Mouse (Mus musculus) ES-Bruce4 (cell line): Measurements from ENCODE around the gene Cyp4f14. TPM values are rescaled to one million over a fixed set of nuclear protein-coding genes. Genes with fewer than 3 reads are reported as not detected.

Experiments
- H3K27ac ChIP-seq: 2 replicates; pipeline ENCODE4 v1.5.1; 2012; ENCODE audit warnings: low read length, inconsistent platforms; ENCODE audit not compliant: insufficient read depth
- H3K27me3 ChIP-seq: 2 replicates; pipeline ENCODE4 v1.6.1; 2012; ENCODE audit warnings: mild to moderate bottlenecking, low read length, inconsistent platforms; ENCODE audit not compliant: control insufficient read depth, poor library complexity, insufficient read depth, severe bottlenecking
- H3K36me3 ChIP-seq: 2 replicates; pipeline ENCODE4 v1.6.1; 2012; ENCODE audit warnings: inconsistent platforms, mild to moderate bottlenecking, low read length, moderate library complexity; ENCODE audit not compliant: control insufficient read depth, poor library complexity, insufficient read depth, severe bottlenecking
- H3K4me1 ChIP-seq: one replicate; pipeline ENCODE4 v1.8.1; 2011; ENCODE audit warnings: low read length; ENCODE audit not compliant: control insufficient read depth, insufficient read depth
- H3K4me3 ChIP-seq: 2 replicates; pipeline ENCODE4 v1.5.1; 2011; ENCODE audit warnings: low read depth, mild to moderate bottlenecking, low read length
- H3K9ac ChIP-seq: 2 replicates; pipeline ENCODE4 v1.6.1; 2012; ENCODE audit warnings: low read depth, mild to moderate bottlenecking, inconsistent platforms; ENCODE audit not compliant: poor library complexity, severe bottlenecking
- H3K9me3 ChIP-seq: replicated peaks from 2 replicates; pipeline ENCODE4 v1.6.1; 2012; ENCODE audit warnings: mild to moderate bottlenecking, low read length, inconsistent platforms; ENCODE audit not compliant: control insufficient read depth, poor library complexity, insufficient read depth, severe bottlenecking
- CTCF ChIP-seq: IDR thresholded peaks from one replicate; pipeline ENCODE4 v1.8.1; 2011; ENCODE audit warnings: low read depth, low read length
- EP300 ChIP-seq: IDR thresholded peaks from 2 replicates; pipeline ENCODE4 v1.6.1; 2011; ENCODE audit warnings: low read depth, low read length; ENCODE audit not compliant: insufficient read depth
- POLR2A ChIP-seq: IDR thresholded peaks from one replicate; pipeline ENCODE4 v1.8.1; 2011; ENCODE audit warnings: low read length; ENCODE audit not compliant: insufficient read depth
- polyA plus RNA-seq: library from polyadenylated mRNA; stranded (reverse); fragments of >200 nt; gene quantifications from 2 replicates; pipeline ENCODE4 v1.2.4, GENCODE M21; 2011; ENCODE audit warnings: low read depth; ENCODE audit not compliant: missing spikeins, insufficient read depth, insufficient read length

The Cyp4f14 gene
- polyA plus RNA-seq, 1 experiment = not detected

GRCm38 (mm10) chr17:32904414-32904813 lies 12.7 kb downstream of the Cyp4f14 start:
- no peaks in the 10 kb centered on the region for H3K27me3 ChIP-seq
- no peaks in the 10 kb centered on the region for H3K36me3 ChIP-seq
- H3K9ac ChIP-seq = no peak overlapping the region
- peak; percentile 0 for TF ChIP-seq CTCF
- TF ChIP-seq EP300 = no peak
- TF ChIP-seq POLR2A = no peak
- H3K4me3 ChIP-seq = no peak overlapping the region
- no peaks in the 10 kb centered on the region for H3K9me3 ChIP-seq
- H3K27ac ChIP-seq = no peak overlapping the region
- no peaks in the 10 kb centered on the region for H3K4me1 ChIP-seq

DNA sequence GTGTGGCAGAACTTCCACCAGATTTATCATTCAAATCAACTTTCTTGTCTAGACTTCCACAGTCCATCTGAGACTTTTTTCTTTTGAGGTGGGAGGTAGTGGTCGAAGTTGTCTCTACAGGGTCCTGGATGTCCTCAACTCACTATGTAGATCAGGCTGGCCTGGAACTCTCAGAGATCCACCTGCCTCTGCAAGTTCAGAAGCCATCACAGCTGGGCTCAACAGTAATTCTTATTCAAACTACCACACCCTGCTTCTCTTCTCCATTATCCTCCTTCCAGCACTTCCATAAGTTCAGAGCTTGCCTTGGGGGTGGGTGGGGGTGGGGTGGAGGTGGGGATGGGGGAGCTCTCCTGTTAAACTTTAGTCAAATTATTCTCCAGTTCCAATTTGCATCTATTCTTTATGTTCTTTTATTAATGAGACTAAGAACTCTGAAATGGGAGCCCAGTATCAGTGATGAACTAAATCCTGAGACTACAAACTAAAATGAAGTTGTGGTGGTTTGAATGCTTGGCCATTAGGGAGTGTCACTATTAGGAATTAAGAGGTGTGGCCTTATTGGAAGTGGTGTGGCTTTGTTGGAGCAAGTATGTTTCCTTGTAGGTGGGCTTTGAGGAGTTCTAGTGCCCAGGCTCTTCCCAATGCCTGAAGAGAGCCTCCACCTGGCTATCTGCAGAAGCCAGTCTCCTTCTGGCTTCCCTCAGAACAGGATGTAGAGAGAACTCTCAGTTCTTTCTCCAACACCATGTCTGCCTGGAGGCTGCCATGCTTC lies 15.2 kb downstream of the Cyp4f14 start:
- no peaks in the 10 kb centered on the region for H3K27me3 ChIP-seq
- H3K9ac ChIP-seq = no peak overlapping the region
- H3K4me3 ChIP-seq = no peak overlapping the region
- peak overlapping the region; percentile 49 for H3K27ac ChIP-seq
- TF ChIP-seq EP300 (peak; percentile 60; the same call in 1 of the 2 replicates), POLR2A (no peak), CTCF (no peak)
- H3K4me1 ChIP-seq = no peaks in the 10 kb centered on the region
- H3K9me3 ChIP-seq = no peaks in the 10 kb centered on the region
- no peaks in the 10 kb centered on the region for H3K36me3 ChIP-seq

DNA sequence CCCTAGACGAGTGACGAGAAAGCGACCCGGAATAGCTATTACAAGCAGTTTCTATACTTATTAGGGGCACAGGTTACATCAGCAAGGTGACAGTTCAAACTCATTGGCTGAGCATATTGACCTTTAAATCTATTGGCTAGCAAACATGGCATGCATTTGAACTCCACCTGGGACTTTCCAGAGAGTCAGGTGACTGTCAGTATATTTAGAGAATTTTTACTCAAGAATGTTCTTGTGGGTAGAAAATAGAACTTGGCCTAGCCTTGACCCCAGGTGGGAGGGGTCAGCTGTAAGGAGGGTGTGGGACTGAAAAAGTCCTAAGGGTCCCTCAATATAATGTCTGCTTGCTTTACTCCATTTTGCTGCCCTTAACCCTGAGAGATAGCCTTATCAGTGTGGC lies 21.7 kb downstream of the Cyp4f14 start:
- Histone ChIP-seq H3K36me3 (no peaks in the 10 kb centered on the region), H3K4me3 (no peak overlapping the region), H3K4me1 (peaks cover 1% of the 10 kb centered on the region), H3K27me3 (no peaks in the 10 kb centered on the region), H3K9me3 (no peaks in the 10 kb centered on the region), H3K9ac (no peak overlapping the region), H3K27ac (no peak overlapping the region)
- TF ChIP-seq CTCF = no peak
- TF ChIP-seq POLR2A = no peak
- TF ChIP-seq EP300 = no peak

- H3K4me3 ChIP-seq = no peak overlapping the region
- H3K9ac ChIP-seq = no peak overlapping the region
- no peaks in the 10 kb centered on the region for H3K36me3 ChIP-seq
- H3K27me3 ChIP-seq = no peaks in the 10 kb centered on the region
- TF ChIP-seq CTCF = no peak
- no peak for TF ChIP-seq POLR2A
- no peak for TF ChIP-seq EP300
- H3K9me3 ChIP-seq = no peaks in the 10 kb centered on the region
- no peak overlapping the region for H3K27ac ChIP-seq
- peaks cover 1% of the 10 kb centered on the region for H3K4me1 ChIP-seq
Measured at GRCm38 (mm10) chr17:32893901-32894300, 23.2 kb downstream of the Cyp4f14 start.

GRCm38 (mm10) chr17:32891239-32892180 lies 25.6 kb downstream of the Cyp4f14 start, which contains the start of gene Zfp870:
Zfp870 (minus strand) TSS chr17:32891642.
- peaks cover 1% of the 10 kb centered on the region for H3K4me1 ChIP-seq
- H3K4me3 ChIP-seq = peak within 1 kb of the TSS; percentile 77
- no peaks in the 10 kb centered on the region for H3K27me3 ChIP-seq
- H3K27ac ChIP-seq = peak within 1 kb of the TSS; percentile 85
- H3K9me3 ChIP-seq = no peaks in the 10 kb centered on the region
- no peaks in the 10 kb centered on the region for H3K36me3 ChIP-seq
- peak within 1 kb of the TSS; percentile 62 for H3K9ac ChIP-seq
- peak; percentile 26 for TF ChIP-seq CTCF
- TF ChIP-seq EP300 = no peak
- peak; percentile 43 for TF ChIP-seq POLR2A

DNA sequence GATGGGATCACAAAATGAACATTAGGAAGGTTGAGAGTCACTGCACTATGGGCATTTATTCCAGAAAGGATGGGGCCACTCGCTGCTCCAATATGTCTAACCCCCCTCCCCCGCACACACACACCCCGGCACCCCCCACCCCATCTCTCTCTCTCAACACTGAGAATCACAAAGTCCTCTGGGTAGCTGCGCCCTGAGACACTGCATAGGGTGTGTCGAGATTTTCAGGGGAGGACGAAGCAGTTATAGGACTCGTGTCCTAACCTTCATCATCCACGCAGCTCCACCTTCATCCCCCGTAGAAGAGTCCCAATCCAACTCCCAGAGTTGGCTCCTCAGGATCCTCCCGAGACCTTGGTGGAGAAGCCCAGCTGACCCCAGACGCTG lies 26.3 kb downstream of the Cyp4f14 start:
- H3K4me1 ChIP-seq = peaks cover 1% of the 10 kb centered on the region
- H3K9me3 ChIP-seq = no peaks in the 10 kb centered on the region
- H3K9ac ChIP-seq = peak overlapping the region; percentile 62
- H3K27me3 ChIP-seq = no peaks in the 10 kb centered on the region
- no peaks in the 10 kb centered on the region for H3K36me3 ChIP-seq
- peak overlapping the region; percentile 0; the same call in 1 of the 2 replicates for H3K27ac ChIP-seq
- TF ChIP-seq CTCF = no peak
- TF ChIP-seq EP300 = no peak
- TF ChIP-seq POLR2A = no peak
- peak overlapping the region; percentile 77 for H3K4me3 ChIP-seq
